Mouse (Mus musculus): ENCODE results near the gene Slco2b1.

Slco2b1 gene

DNA sequence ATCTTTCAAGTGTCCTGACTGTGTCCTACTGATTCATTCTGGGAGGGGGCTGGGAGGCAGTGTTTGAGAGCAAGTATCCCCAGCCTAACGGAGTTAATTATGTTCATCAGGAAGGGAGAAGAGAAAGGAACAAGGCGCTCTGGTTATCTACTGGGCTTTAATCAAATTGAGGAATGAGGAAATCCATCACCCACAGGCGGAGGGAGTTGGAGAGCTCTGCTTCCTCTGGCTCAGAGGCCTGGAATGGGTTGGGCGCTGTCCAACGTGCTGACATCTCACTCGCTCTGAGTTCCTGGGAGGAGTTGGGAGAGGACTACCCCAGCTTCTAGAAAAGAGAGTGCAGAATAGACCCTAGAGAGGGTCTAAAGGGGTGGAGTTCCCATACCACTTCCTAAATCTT is 62.5 kb downstream of the Slco2b1 start:
- peak; percentile 80 for DNase-seq

DNA sequence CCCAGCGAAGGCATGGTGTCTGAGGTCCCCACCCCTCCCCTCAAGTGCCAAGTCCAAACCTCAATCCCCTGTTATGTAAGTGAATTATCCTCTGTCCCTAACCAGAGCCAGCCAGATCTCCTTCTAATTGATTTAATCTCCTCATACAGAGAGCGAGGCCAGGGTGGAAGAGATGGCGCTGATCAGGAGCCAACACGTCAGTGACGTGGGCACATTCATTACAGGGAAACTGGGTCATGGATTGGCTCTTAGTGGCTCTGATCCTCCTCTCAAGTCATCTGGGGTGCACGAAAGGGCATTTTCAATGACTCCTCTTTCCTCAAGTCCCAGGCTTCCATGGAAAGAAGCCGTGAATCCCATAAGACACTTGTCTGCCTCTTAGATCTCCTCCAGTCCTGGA is 66.4 kb downstream of the Slco2b1 start:
- DNase-seq: no peak

DNA sequence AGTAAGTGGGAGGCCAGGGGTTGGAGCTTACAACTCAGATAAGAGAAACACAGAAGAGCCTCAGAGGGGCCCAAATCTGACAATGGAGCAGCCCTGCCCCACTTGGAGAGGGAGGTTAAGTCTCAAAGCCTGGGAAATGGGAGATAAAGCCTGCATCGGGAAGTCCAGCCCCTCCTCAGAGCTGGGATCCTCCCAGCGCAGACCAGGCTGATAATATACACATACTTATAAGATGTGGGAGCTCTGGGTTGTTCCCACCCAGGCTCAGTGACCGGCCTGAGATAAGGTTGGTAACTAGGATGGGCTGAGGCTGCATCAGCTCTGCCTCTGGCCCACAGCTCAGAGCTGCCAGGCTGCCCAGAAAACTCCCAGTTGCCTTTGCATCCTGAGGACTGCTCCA is 69.1 kb downstream of the Slco2b1 start:
- DNase-seq: no peak

DNA sequence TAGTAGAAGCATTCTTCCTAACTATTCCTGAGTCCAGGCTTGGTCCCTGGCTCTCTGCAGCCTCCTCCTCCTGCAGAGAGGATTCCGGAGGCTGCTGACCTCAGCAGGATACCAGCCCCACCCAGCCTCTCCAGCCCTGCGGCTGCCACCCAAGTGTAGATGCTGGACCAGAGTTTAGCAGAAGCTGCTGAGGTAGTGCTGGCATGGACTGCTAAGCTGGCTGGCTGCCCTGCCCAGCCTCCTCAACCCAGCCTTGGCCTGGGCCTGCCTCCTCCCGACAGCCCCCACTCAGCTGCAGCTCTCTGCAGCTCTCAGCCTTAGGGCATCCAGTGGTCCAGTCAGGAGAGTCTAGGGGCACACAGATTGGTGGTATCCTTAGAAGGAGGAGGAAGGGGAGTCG is 69.9 kb downstream of the Slco2b1 start:
- DNase-seq: no peak

DNA sequence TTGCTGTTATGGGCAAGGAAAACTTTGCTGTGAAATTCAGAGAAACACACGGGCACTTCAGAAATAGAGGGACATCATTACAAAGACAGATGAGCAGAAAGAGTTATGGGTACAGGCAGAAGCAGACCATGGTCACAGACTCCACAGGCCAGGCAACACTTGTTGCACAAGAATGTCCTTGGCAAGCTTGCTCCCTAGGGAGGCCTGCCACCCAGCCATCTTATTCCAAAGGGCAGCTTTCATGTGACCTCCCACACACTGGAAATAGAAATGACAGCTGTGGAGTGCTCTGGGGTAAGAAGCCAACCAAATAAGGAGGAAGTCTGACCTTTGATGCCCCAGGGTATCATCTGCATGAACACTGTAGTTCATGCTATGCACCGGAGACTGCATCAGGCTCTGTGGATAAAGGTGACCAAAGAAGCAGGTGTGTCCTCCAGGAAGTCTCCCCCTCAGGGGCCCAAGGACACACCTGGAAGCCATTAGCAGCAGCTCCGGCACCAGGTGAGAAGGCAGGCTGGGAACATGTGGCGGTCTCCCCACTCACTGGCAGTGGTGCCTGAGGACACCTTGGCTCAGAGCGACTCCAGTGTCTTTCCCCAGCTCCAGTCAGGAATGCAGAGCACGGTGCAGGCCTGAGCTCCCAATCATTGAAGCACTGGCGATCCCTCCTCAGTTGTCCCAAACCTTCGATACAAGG is 77.0 kb downstream of the Slco2b1 start:
- no peak for DNase-seq

DNA sequence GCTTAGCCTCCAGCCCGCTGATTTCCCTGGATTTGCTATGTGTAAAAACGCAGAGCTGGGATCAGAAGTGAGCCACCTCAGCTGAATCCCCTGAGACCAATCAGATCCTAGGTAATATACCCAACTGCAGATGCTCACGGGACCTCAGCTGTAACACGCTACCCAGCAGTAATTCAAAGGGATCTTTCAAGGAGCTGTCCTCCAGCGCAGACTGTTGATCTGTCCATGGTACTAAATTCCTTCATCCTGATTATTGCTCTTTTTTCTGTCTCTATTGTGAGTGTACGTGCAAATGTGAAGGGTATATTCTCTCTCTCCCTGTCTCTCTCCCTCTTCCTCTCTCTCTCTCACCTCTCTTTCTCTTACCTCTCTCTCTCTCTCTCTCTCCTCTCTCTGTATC is 78.9 kb downstream of the Slco2b1 start:
- DNase-seq: no peak

DNA sequence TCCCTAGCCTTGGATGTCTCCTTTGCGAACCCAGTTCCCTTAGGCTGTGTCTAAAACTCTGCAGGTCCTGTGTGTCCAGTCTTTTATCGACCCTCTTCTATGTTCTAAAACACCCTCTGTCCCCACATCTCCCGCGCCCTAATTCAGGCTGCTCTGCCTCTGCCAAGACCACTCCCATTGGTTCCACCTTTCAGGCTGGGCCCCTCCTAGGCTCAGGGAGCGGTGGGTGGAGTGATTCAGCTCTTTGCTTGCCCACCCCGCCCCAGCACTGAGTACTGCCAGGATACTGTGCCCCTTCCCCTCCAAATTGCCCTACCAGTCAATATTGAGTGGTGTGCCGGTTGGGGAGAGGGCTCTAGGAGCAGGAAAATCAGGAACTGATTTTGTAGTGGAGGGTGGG is 83.8 kb downstream of the Slco2b1 start:
- DNase-seq: no peak

DNA sequence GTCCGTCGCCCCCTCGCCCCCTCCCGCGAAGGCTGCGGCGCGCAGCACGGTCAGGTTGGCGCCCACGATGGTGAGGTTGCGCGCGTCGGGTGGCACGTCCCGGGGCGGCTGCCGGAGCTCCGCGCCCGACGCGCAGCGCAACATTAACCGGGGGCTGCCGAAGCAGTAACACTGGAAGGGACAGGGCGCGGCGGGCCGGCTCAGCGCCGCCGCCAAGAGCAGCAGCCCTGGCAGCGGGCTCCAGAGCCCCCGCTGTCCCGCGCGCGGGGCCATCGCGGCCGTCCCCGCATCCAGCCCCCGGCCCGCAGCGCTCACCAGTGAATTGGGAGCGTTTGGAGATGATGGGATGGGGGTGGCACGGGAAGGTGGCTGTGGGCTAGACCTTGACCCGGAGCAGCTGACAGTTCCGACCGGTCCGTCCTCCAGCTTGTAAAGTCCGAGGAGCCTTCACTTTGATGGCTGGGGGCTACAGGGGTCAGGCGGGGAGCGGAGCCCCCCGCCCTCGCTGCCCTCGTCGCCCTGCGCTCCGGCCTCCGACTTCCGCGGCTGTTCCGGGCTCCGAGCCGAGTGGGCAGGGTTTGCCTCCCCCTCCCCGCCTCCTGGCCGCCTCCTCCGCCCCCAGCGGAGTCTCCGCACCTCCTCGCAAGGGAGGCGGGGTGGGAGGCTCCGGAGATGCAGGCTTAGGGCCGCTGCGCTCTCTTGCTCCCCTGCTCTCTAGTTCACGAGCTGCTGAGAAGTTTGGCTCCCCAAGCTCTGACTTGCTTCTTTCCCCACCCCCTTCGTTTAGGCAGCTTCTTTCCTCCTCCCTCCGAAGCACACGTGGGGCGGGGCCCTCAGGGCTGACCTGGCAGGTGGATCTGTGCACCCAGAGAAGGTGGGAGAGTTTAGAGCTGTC is 84.5 kb downstream of the Slco2b1 start, which contains the start of gene Tpbgl:
Gene Tpbgl (minus strand): TSS at position 728 of the 895 bp plus-strand sequence.
- peak; percentile 59 for DNase-seq

DNA sequence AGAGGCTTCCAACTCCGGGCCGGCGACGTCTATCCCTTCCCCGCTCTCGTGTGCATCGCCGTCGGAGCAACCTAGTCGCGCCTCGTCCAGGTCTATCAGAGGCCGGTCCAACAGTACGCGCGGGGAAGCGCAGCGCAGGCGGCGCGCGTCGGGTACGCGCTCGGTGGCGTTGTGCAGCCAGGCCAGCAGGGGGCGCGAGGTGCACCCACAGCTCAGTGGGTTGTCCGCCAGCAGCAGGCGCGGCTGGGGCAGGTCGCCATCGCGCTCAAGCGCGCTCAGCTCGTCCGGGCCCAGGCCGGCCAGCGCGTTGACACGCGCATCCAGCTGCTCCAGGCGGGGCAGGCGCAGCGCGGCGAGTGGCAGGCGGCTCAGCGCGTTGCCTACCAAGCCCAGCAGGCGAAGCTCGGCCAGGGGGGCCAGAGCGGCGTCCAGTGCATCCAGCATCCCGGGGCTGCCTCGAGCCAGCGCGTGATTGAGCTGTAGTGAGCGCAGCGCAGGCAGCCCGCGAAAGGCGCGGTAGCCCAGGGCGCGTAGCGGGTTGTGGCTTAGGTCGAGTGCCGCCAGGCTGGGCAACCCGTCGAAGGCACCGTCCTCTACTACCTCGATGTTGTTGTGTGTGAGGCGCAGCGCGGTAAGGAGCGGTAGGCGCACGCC is 85.3 kb downstream of the Slco2b1 start:
- peak; percentile 88 for DNase-seq

DNA sequence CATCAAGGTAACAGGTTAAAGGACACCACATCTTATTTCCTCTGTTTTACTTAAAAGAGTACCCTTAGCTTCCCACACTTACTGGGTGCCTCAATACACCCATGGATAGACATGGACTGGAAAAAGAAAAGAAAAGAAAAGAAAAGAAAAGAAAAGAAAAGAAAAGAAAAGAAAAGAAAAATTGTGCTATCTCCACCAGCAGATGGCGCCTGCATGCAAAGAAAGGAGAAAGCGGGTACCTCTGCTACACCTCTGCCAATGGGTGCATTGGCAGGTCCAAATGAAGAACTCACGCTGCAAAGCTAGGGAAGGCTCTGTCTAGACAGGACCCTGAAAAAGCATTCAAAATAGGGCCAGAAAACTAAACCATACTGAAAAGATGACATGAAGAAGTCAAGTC is 92.3 kb downstream of the Slco2b1 start:
- peak; percentile 40 for DNase-seq

DNA sequence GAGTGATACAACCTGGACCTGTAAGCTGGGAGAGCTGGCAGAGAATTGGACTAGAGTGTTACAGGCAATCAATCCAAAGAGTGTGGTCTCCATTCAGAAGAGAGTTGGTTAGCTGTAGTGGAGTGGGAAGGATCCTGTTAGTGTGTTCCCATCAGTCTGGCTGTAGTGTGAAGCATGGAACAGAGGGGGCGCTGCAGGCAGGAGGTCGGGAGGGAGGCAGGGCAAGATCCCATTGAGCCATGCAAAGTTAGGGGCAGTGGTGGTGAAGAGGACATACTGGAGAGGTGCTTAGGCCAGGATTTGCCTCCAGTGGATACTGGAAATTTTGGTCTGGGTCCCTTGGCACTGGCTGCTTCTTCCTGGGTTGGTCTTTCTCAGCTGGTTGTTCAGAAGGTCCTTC is 92.9 kb downstream of the Slco2b1 start:
- no peak for DNase-seq

Measured in lung, postnatal 14 days (tissue).